Mouse (Mus musculus) liver, embryonic 11.5 days (tissue): Measurements from ENCODE around the gene Fbxo9. TPM values are rescaled to one million over a fixed set of nuclear protein-coding genes. Genes with fewer than 3 reads are reported as not detected.

ENCODE experiments used
- ATAC-seq: fragments of 200-750 bp; cut with Nextera tagmentation; replicated peaks from 2 replicates; pipeline ENCODE4 v1.8.0; 2017; ENCODE audit warnings: moderate number of reproducible peaks, mild to moderate bottlenecking, moderate TSS enrichment, moderate library complexity; ENCODE audit not compliant: low FRiP score
- DNase-seq: peaks from one replicate; pipeline ENCODE4 v3.0.0-alpha.2; 2017; ENCODE audit warnings: low spot score
- H3K27ac ChIP-seq: fragments of 300-500 bp; sonication (generic); 2 replicates; pipeline ENCODE4 v1.5.1; 2014; ENCODE audit warnings: mild to moderate bottlenecking, low read depth, low read length, control low read depth
- H3K27me3 ChIP-seq: fragments of 300-500 bp; sonication (generic); replicated peaks from 2 replicates; pipeline ENCODE4 v1.6.1; 2014; ENCODE audit warnings: low read length, mixed read lengths; ENCODE audit not compliant: control insufficient read depth, insufficient read depth
- H3K36me3 ChIP-seq: fragments of 300-500 bp; sonication (generic); 2 replicates; pipeline ENCODE4 v1.6.1; 2014; ENCODE audit warnings: mild to moderate bottlenecking, low read length, moderate library complexity, mixed read lengths; ENCODE audit not compliant: control insufficient read depth, insufficient read depth
- H3K4me1 ChIP-seq: fragments of 300-500 bp; sonication (generic); replicated peaks from 2 replicates; pipeline ENCODE4 v1.6.1; 2014; ENCODE audit warnings: low read length, mixed read lengths; ENCODE audit not compliant: control insufficient read depth, insufficient read depth
- H3K4me2 ChIP-seq: fragments of 300-500 bp; sonication (generic); 2 replicates; pipeline ENCODE4 v1.6.1; 2014; ENCODE audit warnings: mild to moderate bottlenecking, control low read depth, moderate library complexity
- H3K4me3 ChIP-seq: fragments of 300-500 bp; sonication (generic); 2 replicates; pipeline ENCODE4 v1.5.1; 2014; ENCODE audit warnings: low read depth, low read length, control low read depth
- H3K9ac ChIP-seq: fragments of 300-500 bp; sonication (generic); 2 replicates; pipeline ENCODE4 v1.6.1; 2014; ENCODE audit warnings: low read depth, low read length, control low read depth
- H3K9me3 ChIP-seq: fragments of 300-500 bp; sonication (generic); 2 replicates; pipeline ENCODE4 v1.6.1; 2016; ENCODE audit warnings: low read length, inconsistent platforms, mixed read lengths; ENCODE audit not compliant: control insufficient read depth
- WGBS: fragments of 180-500 bp; shearing (Covaris S2); extraction: QIAGEN DNeasy Blood & Tissue Kit; methylation state at CpG from one replicate; pipeline ENCODE4 v1.1.7; 2014; 5-methylcytosine and 5-hydroxymethylcytosine counted together
- polyA plus RNA-seq: library from polyadenylated mRNA; unstranded; fragments of >200 nt; fragmentation: Nextera tagmentation; extraction: Ambion mirVana; gene quantifications from 2 replicates; pipeline ENCODE4 v1.2.1, GENCODE M21; 2014

Gene Fbxo9
- polyA plus RNA-seq, 1 experiment from 2014 or later, result 56.6 TPM

DNA sequence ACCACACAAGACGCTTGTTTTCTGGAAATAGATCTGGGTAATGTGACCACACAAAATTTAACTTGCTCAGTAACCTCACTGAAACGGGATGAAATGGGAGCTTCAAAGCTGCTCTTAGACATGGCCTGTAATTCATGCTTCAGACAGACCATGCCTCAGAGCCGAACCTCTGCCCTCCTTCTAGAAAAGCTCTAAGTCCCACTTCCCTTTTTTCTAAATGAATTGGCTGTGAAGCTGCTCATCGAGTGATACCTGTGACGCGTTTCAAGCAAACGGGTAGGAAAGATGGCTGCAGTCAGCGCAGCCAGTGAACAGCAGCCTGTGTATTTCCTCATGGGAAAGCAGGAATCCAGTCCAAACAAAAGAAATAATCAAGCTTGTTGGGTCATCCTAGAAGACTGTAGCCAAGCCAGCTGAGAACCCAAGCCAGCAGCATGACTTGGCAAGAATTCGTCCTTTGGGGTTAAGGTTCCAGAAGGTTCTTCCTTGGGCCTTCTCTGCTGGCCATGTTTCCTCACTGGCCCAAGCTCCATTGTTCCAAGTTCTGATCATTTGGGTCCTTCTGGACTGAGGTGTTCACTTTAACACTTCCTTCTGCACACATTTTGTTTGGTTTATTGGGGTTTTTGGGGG, 29.3 kb upstream of the Fbxo9 start:
- Histone ChIP-seq H3K4me3 (no peak overlapping the region), H3K36me3 (peaks cover 12% of the 10 kb centered on the region), H3K4me2 (no peak overlapping the region), H3K9me3 (peaks cover 3% of the 10 kb centered on the region; the same call in 1 of the 2 replicates), H3K27me3 (no peaks in the 10 kb centered on the region), H3K9ac (no peak overlapping the region), H3K27ac (no peak overlapping the region), H3K4me1 (no peaks in the 10 kb centered on the region)
- WGBS, result 84% methylated on average over 9 of the region's 9 CpGs
- DNase-seq (no peak), ATAC-seq (no peak)

DNA sequence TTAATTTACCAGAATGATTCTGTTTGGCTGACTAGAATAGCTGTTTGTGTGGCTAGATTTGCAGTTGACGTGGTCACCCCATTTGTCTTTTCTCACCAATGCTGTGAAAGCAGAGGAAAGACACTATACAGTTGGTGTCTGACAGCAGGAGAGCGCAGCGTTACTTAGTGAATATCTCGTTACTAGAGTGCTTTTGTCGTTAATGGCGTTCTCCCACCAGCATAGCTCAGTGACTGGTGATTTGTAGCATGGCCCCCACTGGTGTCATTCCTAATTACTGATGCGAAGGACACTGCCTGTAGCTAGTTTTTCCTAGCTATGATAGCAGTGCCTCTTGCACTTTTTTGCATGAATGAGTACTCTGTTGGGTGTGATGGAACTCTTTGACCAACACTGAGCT, 26.8 kb upstream of the Fbxo9 start:
- ATAC-seq, result no peak
- 79% methylated on average over 7 of the region's 7 CpGs for WGBS

DNA sequence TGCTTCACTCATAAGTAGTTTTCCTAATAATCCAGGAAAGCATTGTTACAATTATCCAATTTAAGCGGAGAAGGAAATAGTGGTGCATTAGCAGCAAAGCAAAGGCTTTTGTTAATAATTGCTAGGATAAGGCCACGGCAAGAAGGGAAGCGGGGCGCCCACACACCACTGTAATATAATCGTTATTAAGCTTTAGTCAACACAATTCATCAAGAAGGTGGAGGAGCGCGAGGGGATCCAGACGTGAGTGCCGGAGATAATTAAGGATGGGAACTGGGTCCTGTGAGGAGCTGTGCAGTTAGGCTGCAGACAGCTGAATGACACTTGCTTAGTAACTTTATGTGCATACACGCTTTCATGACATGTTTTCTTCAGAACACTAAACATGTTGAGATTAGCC, 17.8 kb upstream of the Fbxo9 start:
- Histone ChIP-seq H3K9me3 (no peaks in the 10 kb centered on the region), H3K27ac (no peak overlapping the region), H3K27me3 (no peaks in the 10 kb centered on the region), H3K4me2 (no peak overlapping the region), H3K9ac (no peak overlapping the region), H3K4me1 (no peaks in the 10 kb centered on the region), H3K4me3 (no peak overlapping the region), H3K36me3 (0 out of 2 replicates have a peak, but pooled peaks cover 2% of the 10 kb centered on the region)
- no peak for ATAC-seq
- 79% methylated on average over 10 of the region's 10 CpGs for WGBS
- no peak for DNase-seq

More for the DNA sequence above, 26.8 kb upstream of the Fbxo9 start:
- Histone ChIP-seq H3K36me3 (peaks cover 6% of the 10 kb centered on the region; the same call in 1 of the 2 replicates), H3K27ac (no peak overlapping the region), H3K4me1 (no peaks in the 10 kb centered on the region), H3K27me3 (no peaks in the 10 kb centered on the region), H3K4me2 (no peak overlapping the region), H3K9ac (no peak overlapping the region), H3K9me3 (no peaks in the 10 kb centered on the region), H3K4me3 (no peak overlapping the region)
- no peak for DNase-seq

DNA sequence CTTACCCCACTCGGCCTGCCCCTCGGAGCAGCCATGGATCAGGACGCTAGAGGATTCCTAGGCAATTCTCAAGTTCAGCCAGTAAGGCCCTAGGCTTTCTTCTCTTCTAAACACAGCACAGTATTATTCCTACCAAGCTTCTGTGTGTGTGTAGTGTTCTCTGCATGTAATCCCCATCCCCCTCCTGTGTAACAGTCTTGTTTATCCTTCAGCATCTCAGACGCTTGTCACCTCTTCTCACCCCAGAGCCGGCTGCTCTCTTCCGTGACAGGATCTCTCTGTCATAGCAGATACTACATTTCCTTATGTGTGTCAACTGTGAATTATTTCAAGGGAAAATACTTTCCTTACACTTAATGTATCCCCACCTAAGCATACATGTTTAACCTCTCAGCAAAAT, 17.1 kb upstream of the Fbxo9 start:
- H3K9ac ChIP-seq, result no peak overlapping the region
- no peaks in the 10 kb centered on the region for H3K36me3 ChIP-seq
- no peak overlapping the region for H3K27ac ChIP-seq
- no peaks in the 10 kb centered on the region for H3K4me1 ChIP-seq
- ATAC-seq (no peak), DNase-seq (no peak)
- no peak overlapping the region for H3K4me2 ChIP-seq
- H3K9me3 ChIP-seq, result no peaks in the 10 kb centered on the region
- 76% methylated on average over 6 of the region's 6 CpGs for WGBS
- H3K4me3 ChIP-seq, result no peak overlapping the region
- H3K27me3 ChIP-seq, result no peaks in the 10 kb centered on the region

DNA sequence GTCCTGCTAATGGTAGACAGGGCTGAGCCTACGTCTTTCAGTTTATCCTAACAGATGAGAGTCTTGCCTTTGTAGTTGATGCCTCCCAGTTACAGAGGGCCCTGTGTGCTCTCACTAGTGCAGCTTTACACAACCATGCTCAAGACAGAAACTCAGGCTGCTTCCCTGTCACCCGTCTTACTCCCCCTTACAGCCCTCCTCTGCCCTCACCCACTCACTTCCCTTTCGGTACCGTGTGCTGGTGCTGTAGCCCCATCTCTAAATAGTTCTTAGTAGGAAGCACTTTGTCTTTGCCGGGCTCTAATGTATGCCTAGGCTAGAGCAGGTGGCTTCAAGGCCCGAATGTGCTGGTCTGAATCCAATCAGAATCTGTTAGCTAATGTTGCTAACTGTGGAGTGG, 15.4 kb upstream of the Fbxo9 start:
- Histone ChIP-seq H3K27ac (no peak overlapping the region), H3K9me3 (no peaks in the 10 kb centered on the region), H3K4me2 (no peak overlapping the region), H3K4me1 (no peaks in the 10 kb centered on the region), H3K27me3 (no peaks in the 10 kb centered on the region), H3K9ac (no peak overlapping the region), H3K4me3 (no peak overlapping the region), H3K36me3 (no peaks in the 10 kb centered on the region)
- DNase-seq, result no peak
- no peak for ATAC-seq
- WGBS, result 78% methylated on average over 6 of the region's 6 CpGs

DNA sequence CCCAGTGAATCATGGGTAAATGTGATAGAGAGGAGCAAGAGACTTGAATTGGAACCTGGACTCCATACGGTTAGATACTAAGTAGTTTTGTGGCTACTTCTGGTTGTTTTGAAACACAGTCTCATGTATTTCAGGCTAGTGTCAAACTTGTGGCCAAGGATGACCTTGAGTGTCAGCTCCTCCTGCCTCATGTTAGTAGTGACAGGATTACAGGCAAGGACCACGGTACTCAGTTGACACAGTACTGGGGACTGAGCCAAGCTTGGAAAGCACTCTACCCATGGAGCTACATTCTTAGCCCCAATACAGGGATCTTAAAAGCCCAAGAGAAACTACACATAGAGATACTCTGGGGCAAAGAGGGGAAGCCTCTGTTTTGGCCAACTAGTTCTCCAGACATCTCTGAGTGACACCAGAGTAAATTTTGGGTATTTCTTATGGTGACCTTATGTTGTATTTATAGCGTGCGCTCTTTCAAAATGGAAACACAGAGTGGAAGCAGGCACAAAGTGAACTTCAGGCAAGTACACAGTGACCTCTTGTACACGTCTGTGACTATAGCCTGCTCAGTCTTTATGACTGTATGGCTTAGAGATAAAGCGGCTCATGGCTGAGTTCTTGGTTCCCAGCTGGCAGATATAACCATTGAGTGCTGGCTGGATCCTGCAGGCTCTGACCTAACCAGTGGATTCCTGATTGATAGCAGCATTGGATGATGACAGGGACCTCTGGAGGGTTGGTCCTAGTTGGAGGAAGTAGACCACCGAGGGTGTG, 14.3 kb upstream of the Fbxo9 start:
- Histone ChIP-seq H3K4me3 (no peak overlapping the region), H3K27ac (no peak overlapping the region), H3K9ac (no peak overlapping the region), H3K4me1 (no peaks in the 10 kb centered on the region; the same call in 1 of the 2 replicates), H3K27me3 (no peaks in the 10 kb centered on the region), H3K36me3 (no peaks in the 10 kb centered on the region), H3K4me2 (no peak overlapping the region), H3K9me3 (no peaks in the 10 kb centered on the region)
- no peak for DNase-seq
- 71% methylated on average over 7 of the region's 7 CpGs for WGBS
- ATAC-seq, result 0 out of 2 replicates have a peak, but pooled peaks have one; percentile 26

DNA sequence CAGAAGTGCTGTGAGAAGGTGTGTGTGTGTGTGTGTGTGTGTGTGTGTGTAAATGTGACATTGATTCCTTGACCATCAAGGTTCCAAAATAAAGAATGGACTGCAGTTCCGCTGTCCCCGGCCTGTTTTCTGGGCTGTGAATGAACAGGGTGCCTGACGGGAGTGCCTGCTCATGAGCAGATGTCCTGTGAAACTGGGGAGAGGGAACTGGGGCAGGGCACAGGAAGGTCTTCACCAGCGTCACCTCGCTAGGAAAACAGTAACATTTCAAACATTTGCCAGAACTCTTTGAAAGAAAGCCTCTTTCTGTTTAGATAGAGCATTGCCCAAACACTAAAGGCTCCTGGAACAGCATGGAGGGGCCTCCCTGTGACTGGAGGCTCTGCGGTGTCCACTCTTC, 13.1 kb upstream of the Fbxo9 start:
- H3K36me3 ChIP-seq, result no peaks in the 10 kb centered on the region
- H3K4me2 ChIP-seq, result no peak overlapping the region
- peaks cover 7% of the 10 kb centered on the region for H3K4me1 ChIP-seq
- ATAC-seq (no peak), DNase-seq (no peak)
- no peak overlapping the region for H3K27ac ChIP-seq
- no peaks in the 10 kb centered on the region for H3K27me3 ChIP-seq
- H3K9me3 ChIP-seq, result no peaks in the 10 kb centered on the region
- 79% methylated on average over 6 of the region's 6 CpGs for WGBS
- H3K9ac ChIP-seq, result no peak overlapping the region
- H3K4me3 ChIP-seq, result no peak overlapping the region

DNA sequence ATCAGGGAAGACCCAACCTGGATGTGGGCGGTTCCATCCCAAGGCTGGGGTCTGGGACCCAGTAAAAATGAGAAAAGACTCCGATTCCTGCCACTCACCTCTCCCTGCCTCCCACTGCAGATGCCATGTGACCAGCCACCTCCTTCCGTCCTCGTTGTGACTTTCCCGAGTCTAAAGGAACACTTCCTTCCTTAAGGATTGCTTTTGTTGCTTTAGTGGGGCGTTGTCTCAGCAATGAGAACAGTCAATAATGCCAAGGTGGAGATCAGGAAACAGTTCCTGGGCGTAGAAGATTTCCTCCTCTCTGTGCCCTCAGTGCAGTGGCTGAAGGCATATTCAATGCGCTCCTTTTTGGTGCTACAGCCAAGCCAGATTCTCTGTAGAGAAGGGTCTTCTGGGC, 12.5 kb upstream of the Fbxo9 start:
- Histone ChIP-seq H3K4me3 (no peak overlapping the region), H3K9me3 (no peaks in the 10 kb centered on the region), H3K4me2 (no peak overlapping the region), H3K27me3 (no peaks in the 10 kb centered on the region), H3K36me3 (no peaks in the 10 kb centered on the region), H3K9ac (no peak overlapping the region), H3K27ac (no peak overlapping the region), H3K4me1 (peaks cover 7% of the 10 kb centered on the region)
- WGBS, result 74% methylated on average over 8 of the region's 8 CpGs
- ATAC-seq (no peak), DNase-seq (no peak)

DNA sequence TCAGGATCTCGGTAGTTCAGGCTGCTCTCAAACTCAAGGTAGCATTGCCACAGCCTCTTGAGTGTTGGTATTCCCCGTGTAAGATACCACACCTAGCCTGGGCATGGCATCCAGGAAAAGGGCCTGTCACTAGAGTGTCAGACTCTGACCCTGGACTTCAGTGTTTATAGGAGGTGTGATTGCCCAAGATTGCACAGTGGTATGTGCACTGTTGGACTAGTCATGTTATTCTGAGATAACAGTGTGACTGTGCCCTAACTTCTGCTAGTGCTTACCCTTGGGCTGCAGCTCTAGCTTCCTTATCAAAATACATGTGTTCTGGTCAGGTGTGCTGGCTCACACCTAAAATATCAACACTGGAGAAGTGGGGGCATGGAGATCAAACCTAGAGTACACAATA, 8.8 kb upstream of the Fbxo9 start:
- Histone ChIP-seq H3K9ac (no peak overlapping the region), H3K27me3 (no peaks in the 10 kb centered on the region), H3K4me2 (no peak overlapping the region), H3K27ac (no peak overlapping the region), H3K4me1 (peaks cover 17% of the 10 kb centered on the region), H3K4me3 (no peak overlapping the region), H3K9me3 (no peaks in the 10 kb centered on the region), H3K36me3 (no peaks in the 10 kb centered on the region)
- ATAC-seq (peak; percentile 70), DNase-seq (no peak)
- 69% methylated on average over 2 of the region's 2 CpGs for WGBS
